Mouse (Mus musculus) thymus, adult 2 months (tissue): Measurements from ENCODE around the gene Aco2.

Experiments
- CTCF ChIP-seq: fragments of 200-500 bp; IDR thresholded peaks from 2 replicates; pipeline ENCODE4 v1.5.1; 2012; ENCODE audit warnings: mild to moderate bottlenecking, control low read depth, low read length, moderate library complexity, borderline replicate concordance; ENCODE audit not compliant: control insufficient read depth, poor library complexity, insufficient read depth; ENCODE audit errors: extremely low read depth
- POLR2A ChIP-seq: fragments of 200-500 bp; IDR thresholded peaks from 2 replicates; pipeline ENCODE4 v1.6.1; 2012; ENCODE audit warnings: mild to moderate bottlenecking, low read length, control low read depth, moderate library complexity; ENCODE audit not compliant: control insufficient read depth, poor library complexity, insufficient read depth; ENCODE audit errors: extremely low read depth

DNA sequence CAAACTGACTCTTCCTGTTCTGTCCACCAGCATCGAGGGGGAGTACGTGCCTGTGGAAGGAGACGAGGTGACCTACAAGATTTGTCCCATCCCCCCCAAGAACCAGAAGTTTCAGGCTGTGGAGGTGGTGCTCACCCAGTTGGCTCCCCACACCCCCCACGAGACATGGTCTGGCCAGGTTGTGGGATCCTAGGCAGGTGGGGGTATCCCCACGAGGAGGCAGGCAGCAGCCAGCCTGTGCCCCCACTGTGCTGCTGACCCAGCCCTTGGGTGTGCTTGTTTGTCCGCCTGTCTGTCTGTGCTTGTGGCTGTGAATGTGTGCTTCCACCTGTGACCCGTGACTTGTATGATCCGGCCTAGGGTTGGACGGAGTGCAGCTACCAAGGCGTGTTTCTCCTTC lies 77.0 kb downstream of the Aco2 start:
- TF ChIP-seq CTCF (no peak), POLR2A (no peak)
